Mouse (Mus musculus) neural tube, embryonic 15.5 days (tissue): ENCODE data around the gene Suclg1. TPM values are rescaled to one million over a fixed set of nuclear protein-coding genes. Genes with fewer than 3 reads are reported as not detected.

ENCODE experiments used
- ATAC-seq: fragments of 200-750 bp; cut with Nextera tagmentation; 2 replicates; pipeline ENCODE4 v1.8.0; 2017; ENCODE audit warnings: mild to moderate bottlenecking, moderate TSS enrichment, moderate library complexity; ENCODE audit not compliant: low FRiP score
- H3K27ac ChIP-seq: fragments of 300-500 bp; sonication (generic); replicated peaks from 2 replicates; pipeline ENCODE4 v1.5.1; 2015; ENCODE audit warnings: mild to moderate bottlenecking, inconsistent platforms
- H3K27me3 ChIP-seq: fragments of 300-500 bp; sonication (generic); replicated peaks from 2 replicates; pipeline ENCODE4 v1.6.1; 2015; ENCODE audit warnings: inconsistent platforms
- H3K36me3 ChIP-seq: fragments of 300-500 bp; sonication (generic); 2 replicates; pipeline ENCODE4 v1.6.1; 2015; ENCODE audit warnings: inconsistent platforms
- H3K4me1 ChIP-seq: fragments of 300-500 bp; sonication (generic); 2 replicates; pipeline ENCODE4 v1.6.1; 2015; ENCODE audit warnings: inconsistent platforms
- H3K4me2 ChIP-seq: fragments of 300-500 bp; sonication (generic); 2 replicates; pipeline ENCODE4 v1.6.1; 2015; ENCODE audit warnings: inconsistent platforms, mild to moderate bottlenecking, moderate library complexity
- H3K4me3 ChIP-seq: fragments of 300-500 bp; sonication (generic); replicated peaks from 2 replicates; pipeline ENCODE4 v1.5.1; 2015; ENCODE audit warnings: mild to moderate bottlenecking, inconsistent platforms
- H3K9ac ChIP-seq: fragments of 300-500 bp; sonication (generic); replicated peaks from 2 replicates; pipeline ENCODE4 v1.6.1; 2015; ENCODE audit warnings: mild to moderate bottlenecking, inconsistent platforms
- H3K9me3 ChIP-seq: fragments of 300-500 bp; sonication (generic); replicated peaks from 2 replicates; pipeline ENCODE4 v1.6.1; 2016; ENCODE audit warnings: inconsistent platforms
- WGBS: fragments of 180-500 bp; shearing (Covaris S2); methylation state at CpG from one replicate; pipeline ENCODE4 v1.1.7; 2015; ENCODE audit warnings: mixed read lengths; 5-methylcytosine and 5-hydroxymethylcytosine counted together
- polyA plus RNA-seq: library from polyadenylated mRNA; unstranded; fragments of >200 nt; fragmentation: Nextera tagmentation; extraction: Ambion mirVana; gene quantifications from 2 replicates; pipeline ENCODE4 v1.2.1, GENCODE M21; 2015

Gene Suclg1
- polyA plus RNA-seq, 1 experiment from 2014 or later, result 132 TPM

GRCm38 (mm10) chr6:73227376-73228158, 20.6 kb upstream of the Suclg1 start:
- H3K9me3 ChIP-seq, result no peaks in the 10 kb centered on the region
- no peak overlapping the region for H3K9ac ChIP-seq
- H3K36me3 ChIP-seq, result no peaks in the 10 kb centered on the region
- H3K4me2 ChIP-seq, result no peak overlapping the region
- H3K4me3 ChIP-seq, result no peak overlapping the region
- peaks cover 3% of the 10 kb centered on the region for H3K4me1 ChIP-seq
- no peak overlapping the region for H3K27ac ChIP-seq
- H3K27me3 ChIP-seq, result no peaks in the 10 kb centered on the region
- WGBS, result 47% methylated on average over 10 of the region's 10 CpGs
- 0 out of 2 replicates have a peak, but pooled peaks have one; percentile 53 for ATAC-seq

GRCm38 (mm10) chr6:73228408-73228807, 19.8 kb upstream of the Suclg1 start:
- H3K9ac ChIP-seq, result no peak overlapping the region
- H3K4me3 ChIP-seq, result no peak overlapping the region
- no peak overlapping the region for H3K4me2 ChIP-seq
- no peaks in the 10 kb centered on the region for H3K9me3 ChIP-seq
- H3K36me3 ChIP-seq, result no peaks in the 10 kb centered on the region
- 70% methylated on average over 4 of the region's 4 CpGs for WGBS
- no peak for ATAC-seq
- H3K27me3 ChIP-seq, result no peaks in the 10 kb centered on the region
- no peak overlapping the region for H3K27ac ChIP-seq
- H3K4me1 ChIP-seq, result no peaks in the 10 kb centered on the region

DNA sequence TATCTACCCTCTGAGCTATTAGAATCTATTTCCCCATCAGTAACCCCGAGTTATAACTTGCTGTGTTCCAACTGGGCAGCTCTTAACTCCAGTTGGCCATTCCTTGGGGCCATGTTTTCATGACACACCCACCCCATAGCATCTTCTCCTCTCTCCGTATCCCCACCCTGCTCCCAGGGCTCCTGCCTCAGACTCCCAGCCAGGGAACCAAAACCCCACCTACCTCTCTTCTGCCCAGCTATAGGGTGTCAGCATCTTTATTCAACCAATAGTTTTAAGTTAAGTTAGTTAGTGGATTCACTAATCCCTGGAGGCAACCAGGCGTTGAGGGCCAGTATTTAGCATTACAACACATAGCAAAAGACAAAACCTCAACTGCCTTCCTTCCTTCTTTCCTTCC, 19.3 kb upstream of the Suclg1 start:
- H3K27me3 ChIP-seq, result no peaks in the 10 kb centered on the region
- H3K9me3 ChIP-seq, result no peaks in the 10 kb centered on the region
- H3K4me2 ChIP-seq, result no peak overlapping the region
- WGBS, result 77% methylated on average over 3 of the region's 3 CpGs
- ATAC-seq, result no peak
- no peak overlapping the region for H3K9ac ChIP-seq
- H3K36me3 ChIP-seq, result no peaks in the 10 kb centered on the region
- H3K4me3 ChIP-seq, result no peak overlapping the region
- H3K4me1 ChIP-seq, result no peaks in the 10 kb centered on the region
- no peak overlapping the region for H3K27ac ChIP-seq

DNA sequence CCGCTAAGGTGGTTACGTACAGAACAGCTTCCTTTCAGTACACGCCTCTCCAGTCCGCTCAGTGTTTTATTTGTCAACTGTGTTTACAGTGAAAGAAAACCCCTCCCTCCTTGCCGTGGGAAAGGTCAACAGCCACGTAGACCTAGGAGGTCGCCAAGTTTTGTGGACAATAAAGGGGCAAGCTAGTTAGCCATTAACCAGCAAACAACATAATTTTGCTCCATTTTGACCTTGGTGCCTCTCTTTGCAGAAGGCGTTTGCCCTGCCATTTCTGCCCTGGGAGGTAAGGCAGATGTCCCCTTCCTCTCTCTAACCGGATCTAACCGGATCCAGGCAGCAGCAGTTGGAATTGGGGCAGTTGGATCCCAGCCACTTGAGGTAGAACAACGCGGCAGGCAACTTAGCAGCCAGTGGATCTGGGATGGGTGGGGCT, 16.0 kb upstream of the Suclg1 start:
- no peak overlapping the region for H3K4me2 ChIP-seq
- H3K27ac ChIP-seq, result no peak overlapping the region
- H3K27me3 ChIP-seq, result no peaks in the 10 kb centered on the region
- no peak overlapping the region for H3K4me3 ChIP-seq
- WGBS, result 82% methylated on average over 12 of the region's 12 CpGs
- ATAC-seq, result no peak
- H3K36me3 ChIP-seq, result no peaks in the 10 kb centered on the region
- no peaks in the 10 kb centered on the region for H3K9me3 ChIP-seq
- H3K9ac ChIP-seq, result no peak overlapping the region
- H3K4me1 ChIP-seq, result no peaks in the 10 kb centered on the region

DNA sequence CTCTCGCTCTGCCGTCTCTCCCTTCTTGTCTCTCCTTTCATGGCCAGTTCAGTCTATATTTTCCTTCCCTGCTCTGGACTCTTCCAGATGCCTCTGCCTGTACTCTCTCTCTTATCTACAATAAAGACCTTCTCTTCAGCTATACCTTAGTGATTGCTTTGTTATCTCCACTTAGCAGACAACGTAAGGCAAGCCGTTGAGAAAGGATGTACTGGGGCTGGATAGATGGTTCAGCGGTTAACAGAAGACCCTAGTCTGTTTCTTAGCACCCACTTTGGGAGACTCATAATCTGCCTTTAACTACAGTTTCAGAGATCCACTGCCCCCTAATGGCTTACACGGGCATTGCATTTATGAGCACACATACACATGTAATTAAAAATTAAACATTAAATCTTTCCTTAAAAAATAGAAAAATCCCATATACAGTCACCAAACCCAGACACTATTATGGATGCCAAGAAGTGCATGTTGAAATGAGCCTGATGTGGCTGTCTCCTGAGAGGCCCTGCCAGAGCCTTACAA, 14.9 kb upstream of the Suclg1 start:
- H3K4me2 ChIP-seq, result no peak overlapping the region
- no peak overlapping the region for H3K4me3 ChIP-seq
- no peak for ATAC-seq
- no peaks in the 10 kb centered on the region for H3K9me3 ChIP-seq
- H3K9ac ChIP-seq, result no peak overlapping the region
- no peaks in the 10 kb centered on the region for H3K36me3 ChIP-seq
- H3K27ac ChIP-seq, result no peak overlapping the region
- 96% methylated on average over 6 of the region's 6 CpGs for whole genome bisulfite sequencing
- H3K4me1 ChIP-seq, result no peaks in the 10 kb centered on the region
- H3K27me3 ChIP-seq, result no peaks in the 10 kb centered on the region

DNA sequence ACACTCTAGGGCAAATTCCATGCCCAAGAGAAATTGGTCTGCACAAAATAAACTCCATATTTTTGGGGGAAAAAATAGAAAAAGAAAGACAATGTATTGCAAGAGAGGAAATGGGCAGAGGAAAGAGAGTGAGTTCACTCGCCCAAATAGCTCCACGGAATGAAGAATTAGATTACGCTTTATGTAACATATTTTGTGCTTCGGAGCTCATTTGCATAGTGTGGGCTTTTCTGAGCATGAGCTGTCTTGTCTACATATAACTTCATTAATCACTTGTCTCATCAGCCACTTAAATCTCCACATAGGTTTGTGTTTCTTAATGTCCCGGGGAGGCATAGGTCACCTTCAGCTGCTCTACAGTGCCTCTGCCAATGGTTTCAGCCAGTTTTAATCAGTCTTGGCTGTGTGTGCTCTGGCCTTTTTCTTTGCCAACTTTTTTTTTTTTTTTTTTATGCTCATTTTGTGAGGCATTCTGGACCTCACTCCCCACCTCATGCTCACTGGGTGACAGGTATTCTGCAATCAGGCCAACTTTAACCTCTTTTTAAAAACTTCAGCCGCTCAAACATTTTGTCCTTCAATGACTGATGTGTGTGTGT, 13.8 kb upstream of the Suclg1 start:
- H3K9me3 ChIP-seq, result no peaks in the 10 kb centered on the region
- no peak overlapping the region for H3K27ac ChIP-seq
- H3K4me2 ChIP-seq, result no peak overlapping the region
- H3K4me3 ChIP-seq, result no peak overlapping the region
- no peak overlapping the region for H3K9ac ChIP-seq
- H3K4me1 ChIP-seq, result no peaks in the 10 kb centered on the region
- H3K27me3 ChIP-seq, result no peaks in the 10 kb centered on the region
- H3K36me3 ChIP-seq, result no peaks in the 10 kb centered on the region
- 81% methylated on average over 6 of the region's 6 CpGs for WGBS
- no peak for ATAC-seq

GRCm38 (mm10) chr6:73235650-73236049, 12.5 kb upstream of the Suclg1 start:
- Histone ChIP-seq H3K36me3 (no peaks in the 10 kb centered on the region), H3K4me3 (no peak overlapping the region), H3K27me3 (no peaks in the 10 kb centered on the region), H3K9me3 (no peaks in the 10 kb centered on the region), H3K4me2 (no peak overlapping the region), H3K9ac (no peak overlapping the region), H3K4me1 (no peaks in the 10 kb centered on the region), H3K27ac (no peak overlapping the region)
- ATAC-seq, result no peak
- WGBS, result 70% methylated on average over 3 of the region's 3 CpGs

DNA sequence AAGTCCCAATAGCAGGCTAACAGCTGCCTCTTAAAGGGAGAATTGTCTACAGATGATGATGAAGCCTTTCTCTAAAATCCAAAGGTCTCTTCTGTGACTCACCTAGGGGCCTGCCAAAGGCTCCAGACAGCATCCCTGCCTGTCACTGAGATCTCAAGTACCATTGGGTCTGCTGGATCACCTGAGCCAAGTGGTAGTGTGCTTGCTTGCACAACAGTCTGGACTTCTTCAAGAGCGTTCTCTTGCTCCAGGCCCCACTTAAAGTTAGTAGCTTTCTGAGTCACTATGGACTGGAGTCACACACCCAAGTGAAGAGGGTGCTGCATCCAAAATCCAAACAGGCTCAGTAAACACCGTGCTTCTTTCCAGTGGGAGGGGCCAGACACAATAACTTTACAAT, 1.4 kb upstream of the Suclg1 start:
- H3K9me3 ChIP-seq, result no peaks in the 10 kb centered on the region
- no peak overlapping the region for H3K4me3 ChIP-seq
- WGBS, result 78% methylated on average over 2 of the region's 2 CpGs
- no peak for ATAC-seq
- H3K4me2 ChIP-seq, result no peak overlapping the region
- H3K9ac ChIP-seq, result no peak overlapping the region
- H3K4me1 ChIP-seq, result peaks cover 21% of the 10 kb centered on the region
- no peak overlapping the region for H3K27ac ChIP-seq
- H3K27me3 ChIP-seq, result no peaks in the 10 kb centered on the region
- H3K36me3 ChIP-seq, result no peaks in the 10 kb centered on the region

DNA sequence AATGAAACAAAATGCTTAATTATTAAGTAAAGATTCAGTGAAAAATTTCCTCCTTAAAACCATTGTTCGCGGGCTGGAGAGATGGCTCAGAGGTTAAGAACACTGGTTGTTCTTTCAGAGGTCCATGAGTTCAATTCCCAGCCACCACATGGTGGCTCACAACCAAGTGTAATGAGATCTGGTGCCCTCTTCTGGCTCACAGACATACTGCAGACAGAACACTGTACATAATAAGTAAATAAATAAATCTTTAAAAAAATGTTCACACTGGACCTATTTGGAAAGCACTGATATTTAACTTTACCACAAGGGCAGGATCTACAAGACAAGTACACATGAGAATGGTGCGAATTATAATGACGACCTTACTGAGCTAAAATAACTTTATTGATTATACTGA, 730 bp upstream of the Suclg1 start:
- no peaks in the 10 kb centered on the region for H3K27me3 ChIP-seq
- H3K9ac ChIP-seq, result peak overlapping the region; percentile 94; the same call in 1 of the 2 replicates
- ATAC-seq, result peak; percentile 11; the same call in 1 of the 2 replicates
- 43% methylated on average over 4 of the region's 4 CpGs for WGBS
- peaks cover 24% of the 10 kb centered on the region for H3K4me1 ChIP-seq
- H3K9me3 ChIP-seq, result no peaks in the 10 kb centered on the region
- peak overlapping the region; percentile 99 for H3K4me3 ChIP-seq
- no peaks in the 10 kb centered on the region for H3K36me3 ChIP-seq
- H3K4me2 ChIP-seq, result peak overlapping the region; percentile 80
- no peak overlapping the region for H3K27ac ChIP-seq

DNA sequence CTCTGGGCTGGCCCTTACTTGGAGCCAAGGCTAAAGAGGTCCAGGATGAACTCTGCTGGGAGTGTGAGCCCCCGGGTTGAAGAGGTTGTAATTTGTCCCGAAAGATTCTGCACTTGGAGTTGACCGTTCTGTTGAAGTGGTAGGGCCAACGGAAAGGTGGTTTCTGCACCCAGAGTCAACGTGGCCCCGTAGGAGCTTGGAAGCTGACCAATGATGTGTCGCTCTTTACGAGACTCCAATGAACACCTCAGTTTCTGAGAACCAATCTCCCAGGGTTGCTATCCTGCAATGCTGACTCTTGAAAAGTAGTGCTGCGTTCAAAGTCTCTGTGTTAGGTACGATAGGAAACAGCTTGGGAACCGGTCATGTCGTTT, 854 bp downstream of the Suclg1 start:
- Histone ChIP-seq H3K36me3 (no peaks in the 10 kb centered on the region), H3K4me2 (peak overlapping the region; percentile 80), H3K4me1 (peaks cover 27% of the 10 kb centered on the region), H3K27me3 (no peaks in the 10 kb centered on the region), H3K9me3 (no peaks in the 10 kb centered on the region), H3K4me3 (peak overlapping the region; percentile 99), H3K27ac (peak overlapping the region; percentile 85), H3K9ac (peak overlapping the region; percentile 94)
- ATAC-seq, result no peak
- WGBS, result 6% methylated on average over 12 of the region's 12 CpGs

DNA sequence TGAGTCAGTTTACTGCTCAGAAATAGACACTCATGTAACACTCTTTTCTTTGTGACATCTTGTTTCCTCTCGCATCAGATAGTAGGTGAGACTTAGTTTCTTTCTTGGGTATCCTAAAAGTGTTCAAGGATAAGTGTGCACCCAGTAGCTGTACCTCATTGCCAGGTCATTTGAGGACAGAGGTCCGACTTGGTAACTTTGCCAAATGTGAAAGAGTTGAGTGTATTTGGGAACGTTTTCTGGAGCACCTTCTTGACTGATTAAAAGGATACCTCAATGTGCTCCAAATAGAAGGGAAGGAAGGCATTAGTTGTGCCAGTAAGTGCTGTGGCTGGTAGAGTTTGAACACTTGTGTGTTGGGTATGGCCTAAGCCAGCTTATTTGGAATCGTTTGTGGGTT, 1.7 kb downstream of the Suclg1 start:
- ATAC-seq, result no peak
- Histone ChIP-seq H3K9ac (0 out of 2 replicates have a peak overlapping the region, but pooled peaks have one; percentile 94), H3K36me3 (no peaks in the 10 kb centered on the region), H3K9me3 (no peaks in the 10 kb centered on the region), H3K4me2 (peak overlapping the region; percentile 80), H3K4me3 (peak overlapping the region; percentile 99), H3K27me3 (no peaks in the 10 kb centered on the region), H3K27ac (no peak overlapping the region), H3K4me1 (peaks cover 35% of the 10 kb centered on the region)
- 87% methylated on average over 4 of the region's 4 CpGs for WGBS

DNA sequence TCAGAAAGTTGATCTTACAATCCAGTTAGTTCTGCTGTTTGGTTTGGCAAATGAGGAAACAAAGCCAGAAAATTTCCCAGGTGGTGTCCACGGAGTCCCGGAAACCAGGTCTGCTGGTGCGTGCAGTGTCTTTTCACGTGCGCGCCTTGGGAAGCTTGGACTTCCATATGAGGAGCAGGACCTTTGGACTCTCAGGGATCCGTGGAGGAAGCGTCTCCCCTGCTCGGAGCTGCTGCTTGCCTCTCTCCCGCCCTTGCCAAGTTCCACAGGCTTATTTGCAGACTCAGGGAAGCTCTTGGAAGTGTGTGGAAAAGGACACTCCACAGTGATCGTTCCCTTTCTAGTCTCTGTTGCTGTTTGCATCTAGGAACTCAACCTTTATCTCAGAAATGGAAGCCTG, 3.2 kb downstream of the Suclg1 start:
- no peaks in the 10 kb centered on the region for H3K9me3 ChIP-seq
- no peak overlapping the region for H3K27ac ChIP-seq
- no peak overlapping the region for H3K4me3 ChIP-seq
- no peak overlapping the region for H3K4me2 ChIP-seq
- no peak overlapping the region for H3K9ac ChIP-seq
- 93% methylated on average over 11 of the region's 11 CpGs for WGBS
- H3K36me3 ChIP-seq, result no peaks in the 10 kb centered on the region
- no peak for ATAC-seq
- no peaks in the 10 kb centered on the region for H3K27me3 ChIP-seq
- peaks cover 35% of the 10 kb centered on the region for H3K4me1 ChIP-seq
